Mouse (Mus musculus): ENCODE measurements around the gene Opn5. TPM values are rescaled to one million over a fixed set of nuclear protein-coding genes. Genes with fewer than 3 reads are reported as not detected.

Gene Opn5
- polyA plus RNA-seq, 1 experiment from 2014 or later, result not detected

DNA sequence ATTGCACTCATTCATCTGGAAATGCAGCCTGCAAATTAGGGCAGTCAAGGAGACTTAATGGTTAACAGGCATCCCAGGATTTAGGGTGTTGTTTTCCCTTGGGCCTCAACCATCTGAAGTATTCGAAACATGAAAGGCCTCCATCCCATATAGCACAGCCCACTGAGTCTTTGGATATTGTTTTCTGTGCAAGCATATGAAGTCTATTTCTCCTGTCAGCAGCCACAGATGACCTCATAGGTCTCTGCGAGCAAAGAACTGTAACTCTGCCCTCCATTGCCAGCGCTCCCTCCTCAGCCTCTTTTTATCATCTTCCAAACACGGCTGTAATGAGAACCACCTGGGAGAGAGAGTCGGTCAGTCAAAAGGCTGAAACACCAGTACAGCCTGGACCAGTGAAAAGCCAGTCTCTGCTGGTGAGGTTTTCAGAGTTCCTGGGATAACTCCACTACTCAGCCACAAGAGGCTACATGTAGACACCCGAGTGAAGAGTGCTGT is 34.5 kb downstream of the Opn5 start:
- Histone ChIP-seq H3K27me3 (ENCODE audit: insufficient read depth, low read length) (no peaks in the 10 kb centered on the region), H3K36me3 (replicated peaks; ENCODE audit: insufficient read depth, low read length) (no peaks in the 10 kb centered on the region), H3K4me2 (ENCODE audit: low read depth, low read length) (no peak overlapping the region), H3K4me1 (ENCODE audit: insufficient read depth) (no peaks in the 10 kb centered on the region), H3K9ac (replicated peaks) (no peak overlapping the region), H3K4me3 (ENCODE audit: low read depth, low read length) (no peak overlapping the region), H3K9me3 (ENCODE audit: low read length) (no peaks in the 10 kb centered on the region), H3K27ac (ENCODE audit: low read depth) (no peak overlapping the region)
- TF ChIP-seq EP300 (IDR thresholded peaks at IDR 0.05; ENCODE audit: low read depth), result no peak
- TF ChIP-seq CTCF (IDR thresholded peaks at IDR 0.05; ENCODE audit: low read depth), result no peak
- DNase-seq, result no peak
- WGBS (ENCODE audit: insufficient replicate concordance), result 57% methylated on average over 6 of the region's 6 CpGs
- no peak for ATAC-seq

DNA sequence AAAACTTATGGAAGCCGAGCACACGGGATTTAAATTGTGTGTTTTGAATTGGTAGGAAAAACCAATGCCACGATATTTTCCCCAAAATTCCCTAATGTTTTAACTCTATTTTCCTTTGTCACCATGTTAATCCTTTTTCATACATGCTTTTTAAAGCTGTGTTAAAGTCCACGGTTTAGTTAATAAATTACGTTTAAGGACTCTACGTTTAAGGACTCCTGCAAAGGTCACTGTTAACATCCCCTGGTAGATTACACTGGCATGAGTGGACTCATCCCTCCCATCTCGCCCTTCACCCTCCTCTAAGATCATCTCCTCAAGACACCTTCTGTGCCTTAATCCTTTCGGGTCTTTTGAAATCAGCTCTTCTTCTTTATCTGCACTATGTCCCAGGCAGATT is 37.4 kb downstream of the Opn5 start:
- Histone ChIP-seq H3K27me3 (ENCODE audit: insufficient read depth, low read length) (no peaks in the 10 kb centered on the region), H3K9me3 (ENCODE audit: low read length) (no peaks in the 10 kb centered on the region), H3K4me1 (ENCODE audit: insufficient read depth) (no peaks in the 10 kb centered on the region), H3K27ac (ENCODE audit: low read depth) (no peak overlapping the region), H3K4me3 (ENCODE audit: low read depth, low read length) (no peak overlapping the region), H3K4me2 (ENCODE audit: low read depth, low read length) (no peak overlapping the region), H3K36me3 (replicated peaks; ENCODE audit: insufficient read depth, low read length) (no peaks in the 10 kb centered on the region), H3K9ac (replicated peaks) (no peak overlapping the region)
- DNase-seq (no peak), ATAC-seq (no peak)
- 76% methylated on average over 8 of the region's 8 CpGs for WGBS (ENCODE audit: insufficient replicate concordance)
- TF ChIP-seq CTCF (IDR thresholded peaks at IDR 0.05; ENCODE audit: low read depth), result no peak

DNA sequence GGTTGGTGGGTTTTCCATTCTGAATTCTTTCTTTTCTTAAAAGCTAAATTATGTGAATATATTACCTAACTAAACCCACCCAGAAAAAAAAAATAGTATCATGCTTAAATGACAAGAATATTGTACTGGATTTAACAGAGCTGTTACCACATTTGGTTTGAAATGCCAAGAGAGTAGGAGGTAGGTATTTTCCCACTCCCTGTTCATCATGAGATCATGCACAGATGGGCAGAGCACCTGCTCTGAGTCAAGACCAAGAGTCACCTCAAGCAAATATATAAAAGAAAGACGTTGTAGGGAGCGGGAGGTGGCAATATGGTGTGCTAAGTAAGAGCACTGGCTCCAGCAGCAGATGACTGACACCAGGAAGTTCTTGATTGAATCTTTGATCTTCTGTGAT is 61.6 kb downstream of the Opn5 start:
- no peak for DNase-seq
- H3K27me3 ChIP-seq (ENCODE audit: insufficient read depth, low read length), result no peaks in the 10 kb centered on the region
- H3K27ac ChIP-seq (ENCODE audit: low read depth), result no peak overlapping the region
- H3K9ac ChIP-seq (replicated peaks), result no peak overlapping the region
- TF ChIP-seq CTCF (IDR thresholded peaks at IDR 0.05; ENCODE audit: low read depth) (no peak), EP300 (IDR thresholded peaks at IDR 0.05; ENCODE audit: low read depth) (no peak)
- 82% methylated on average over 2 of the region's 2 CpGs for WGBS (ENCODE audit: insufficient replicate concordance)
- no peaks in the 10 kb centered on the region for H3K36me3 ChIP-seq (replicated peaks; ENCODE audit: insufficient read depth, low read length)
- H3K4me3 ChIP-seq (ENCODE audit: low read depth, low read length), result no peak overlapping the region
- no peak for ATAC-seq
- H3K4me2 ChIP-seq (ENCODE audit: low read depth, low read length), result no peak overlapping the region
- H3K4me1 ChIP-seq (ENCODE audit: insufficient read depth), result no peaks in the 10 kb centered on the region
- no peaks in the 10 kb centered on the region for H3K9me3 ChIP-seq (ENCODE audit: low read length)

DNA sequence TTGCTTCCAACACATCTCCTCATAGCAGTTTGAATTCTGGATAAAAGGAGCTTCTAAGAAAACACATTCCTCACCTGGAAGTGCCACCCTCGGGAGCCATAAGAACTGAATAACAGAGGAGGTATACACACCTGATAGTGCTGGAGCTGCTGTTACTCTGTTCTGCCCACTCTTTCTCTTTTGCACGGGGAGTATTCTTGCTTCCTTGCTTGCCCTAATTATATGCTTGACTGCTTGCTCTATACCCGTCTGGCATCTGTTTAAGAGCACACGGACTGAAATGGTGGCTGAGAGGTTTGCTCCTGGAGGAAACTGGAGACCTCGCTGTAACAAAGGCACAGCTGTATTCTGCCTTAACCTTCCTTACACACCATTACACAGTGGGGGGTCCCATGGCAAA is 81.0 kb downstream of the Opn5 start:
- H3K27ac ChIP-seq (ENCODE audit: low read depth), result no peak overlapping the region
- DNase-seq (no peak), ATAC-seq (no peak)
- WGBS (ENCODE audit: insufficient replicate concordance), result 63% methylated on average over 5 of the region's 5 CpGs
- no peaks in the 10 kb centered on the region for H3K4me1 ChIP-seq (ENCODE audit: insufficient read depth)
- H3K36me3 ChIP-seq (replicated peaks; ENCODE audit: insufficient read depth, low read length), result no peaks in the 10 kb centered on the region
- no peaks in the 10 kb centered on the region for H3K27me3 ChIP-seq (ENCODE audit: insufficient read depth, low read length)
- TF ChIP-seq EP300 (IDR thresholded peaks at IDR 0.05; ENCODE audit: low read depth) (no peak), CTCF (IDR thresholded peaks at IDR 0.05; ENCODE audit: low read depth) (no peak)
- no peaks in the 10 kb centered on the region for H3K9me3 ChIP-seq (ENCODE audit: low read length)
- no peak overlapping the region for H3K4me3 ChIP-seq (ENCODE audit: low read depth, low read length)
- no peak overlapping the region for H3K4me2 ChIP-seq (ENCODE audit: low read depth, low read length)
- H3K9ac ChIP-seq (replicated peaks), result no peak overlapping the region

DNA sequence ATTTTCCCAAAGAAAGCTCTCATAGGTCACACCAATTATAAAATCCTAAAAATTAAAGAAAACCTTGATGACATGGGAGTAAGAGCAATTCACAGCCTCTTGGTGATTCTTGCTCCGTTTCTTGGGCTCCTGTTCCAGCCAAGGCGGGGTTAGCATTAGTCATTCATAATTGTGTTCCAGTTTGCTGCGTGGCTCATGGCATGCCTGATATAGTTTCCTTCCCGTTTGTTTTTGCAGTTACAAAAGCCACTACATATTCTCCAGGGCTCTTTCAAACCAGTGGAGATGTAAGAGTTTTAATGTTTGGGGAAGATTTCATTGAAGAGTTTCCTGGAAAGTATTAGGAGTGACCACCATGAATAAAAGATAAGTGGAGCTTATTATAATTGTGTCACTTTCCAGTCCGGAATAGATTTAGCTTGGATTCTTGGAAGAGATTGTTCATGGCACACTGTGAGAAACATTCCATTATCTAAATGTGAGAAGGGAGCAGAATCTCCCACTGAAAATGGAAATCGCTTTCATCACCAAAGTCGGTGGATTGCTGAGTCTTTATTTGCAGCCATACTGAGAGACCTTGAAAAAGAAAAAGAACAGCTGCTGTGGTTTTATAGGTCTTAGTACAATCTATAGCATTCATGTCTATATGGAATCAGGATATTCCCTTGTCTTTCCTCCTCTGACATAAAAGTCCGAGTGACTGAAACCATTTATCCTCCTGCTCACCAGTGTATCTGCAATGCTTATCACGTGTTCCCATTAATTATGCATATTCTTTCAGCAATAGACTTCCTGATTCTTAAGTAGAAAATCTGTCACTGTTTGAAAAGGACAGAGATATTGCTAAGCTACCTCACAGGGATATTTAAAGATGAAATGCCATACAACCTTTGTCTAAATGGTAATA is 101.6 kb downstream of the Opn5 start:
- Histone ChIP-seq H3K4me2 (ENCODE audit: low read depth, low read length) (no peak overlapping the region), H3K4me3 (ENCODE audit: low read depth, low read length) (no peak overlapping the region), H3K9ac (replicated peaks) (no peak overlapping the region), H3K27ac (ENCODE audit: low read depth) (no peak overlapping the region), H3K36me3 (replicated peaks; ENCODE audit: insufficient read depth, low read length) (no peaks in the 10 kb centered on the region), H3K9me3 (ENCODE audit: low read length) (no peaks in the 10 kb centered on the region), H3K27me3 (ENCODE audit: insufficient read depth, low read length) (no peaks in the 10 kb centered on the region), H3K4me1 (ENCODE audit: insufficient read depth) (no peaks in the 10 kb centered on the region)
- DNase-seq (no peak), ATAC-seq (no peak)
- TF ChIP-seq CTCF (IDR thresholded peaks at IDR 0.05; ENCODE audit: low read depth) (no peak), EP300 (IDR thresholded peaks at IDR 0.05; ENCODE audit: low read depth) (no peak)
- WGBS (ENCODE audit: insufficient replicate concordance), result 68% methylated on average over 9 of the region's 9 CpGs

Other genes starting within 250 kb of the Opn5 start
- not detected in 2 replicates for gene Adgrf4, start 80.9 kb upstream of the Opn5 start, polyA plus RNA-seq (2015; fragmentation: Nextera tagmentation; extraction: Ambion mirVana)
- not detected in 2 replicates for gene Adgrf2, start 130.8 kb upstream of the Opn5 start, polyA plus RNA-seq (2015; fragmentation: Nextera tagmentation; extraction: Ambion mirVana)